Mouse (Mus musculus) megakaryocyte progenitor cell, adult 5-6 weeks (primary cell): ENCODE data around the gene Dstn. TPM values are rescaled to one million over a fixed set of nuclear protein-coding genes. Genes with fewer than 3 reads are reported as not detected.

ENCODE experiments used
- ATAC-seq: replicated peaks from 2 replicates; pipeline ENCODE4 v1.8.0; 2016; ENCODE audit warnings: mild to moderate bottlenecking, moderate TSS enrichment, inconsistent platforms; ENCODE audit not compliant: poor library complexity
- total RNA-seq, 2 experiments: library from RNA; stranded (forward) in 1 of 2; stranded (reverse) in 1 of 2; fragments of 157-497, 149-512 nt in 1 of 2; fragments of 200-1000 nt in 1 of 2; gene quantifications; 2 replicates each; pipeline versions ENCODE4 v1.2.3 to v1.2.4; 2015 to 2017

Gene Dstn
- total RNA-seq (2015) (426 and 508 TPM in 2 replicates), total RNA-seq (2017) (607 and 687 TPM in 2 replicates)

GRCm38 (mm10) chr2:143914760-143915599, at the start of gene Dstn:
Dstn (plus strand) TSS chr2:143915320.
- peak; percentile 67 for ATAC-seq

DNA sequence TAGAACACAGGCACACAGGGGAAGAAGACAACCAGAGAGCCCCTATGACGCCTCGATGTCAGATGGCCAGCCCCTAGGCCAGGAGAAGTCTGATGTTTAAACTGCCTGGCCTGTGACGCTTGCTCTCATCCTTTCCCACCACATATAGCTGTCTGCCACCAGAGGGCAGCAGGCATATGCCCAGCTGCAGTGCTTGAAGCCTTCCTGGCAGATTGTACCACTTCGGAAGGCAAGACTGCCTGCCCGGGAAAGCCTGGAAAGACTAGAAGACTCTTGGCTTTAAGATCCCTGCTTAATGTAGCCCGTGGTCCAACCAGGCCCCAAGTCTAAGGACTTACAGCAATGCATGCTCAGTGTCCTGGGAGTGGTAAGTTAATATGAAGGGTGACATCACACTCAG, 47.8 kb upstream of the Dstn start:
- ATAC-seq, result peak; percentile 94

DNA sequence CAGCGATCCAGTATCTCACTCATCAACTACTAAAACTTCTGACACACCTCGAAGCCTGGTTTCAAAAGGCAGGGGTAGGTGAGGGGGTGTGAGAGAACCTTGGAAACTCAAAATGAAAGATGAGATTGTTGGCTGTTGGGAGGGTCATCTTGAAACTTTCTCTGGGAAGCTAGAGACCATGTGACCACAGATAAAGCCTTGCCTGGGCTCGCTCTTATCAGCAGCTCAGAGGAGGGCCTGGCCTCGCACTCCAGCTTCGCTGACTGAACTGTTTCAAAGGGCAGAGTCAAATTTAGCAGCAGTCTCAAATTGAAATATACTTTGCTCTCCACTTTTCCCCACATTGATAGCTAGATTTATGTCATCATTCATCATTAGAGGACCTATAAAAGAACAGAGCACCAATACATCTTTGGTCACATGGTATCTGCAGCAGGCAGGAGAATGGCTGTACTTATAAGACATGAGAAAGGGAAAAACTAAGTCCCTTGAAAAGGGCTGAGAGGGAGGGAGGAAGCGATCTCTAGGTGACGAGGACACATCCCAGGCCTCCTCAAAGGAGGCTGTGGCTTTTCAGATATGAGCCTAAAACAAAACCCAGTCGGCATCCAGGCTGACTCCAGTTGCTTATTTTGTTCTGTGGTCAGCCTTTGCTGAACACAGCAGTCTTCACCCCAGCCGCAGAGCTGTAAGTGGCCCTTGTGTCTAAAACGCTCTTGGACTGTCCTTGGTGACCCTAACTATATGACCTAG, 44.0 kb upstream of the Dstn start:
- ATAC-seq, result peak; percentile 64

- no peak for ATAC-seq
Observed at GRCm38 (mm10) chr2:143876026-143876425, 39.1 kb upstream of the Dstn start.

DNA sequence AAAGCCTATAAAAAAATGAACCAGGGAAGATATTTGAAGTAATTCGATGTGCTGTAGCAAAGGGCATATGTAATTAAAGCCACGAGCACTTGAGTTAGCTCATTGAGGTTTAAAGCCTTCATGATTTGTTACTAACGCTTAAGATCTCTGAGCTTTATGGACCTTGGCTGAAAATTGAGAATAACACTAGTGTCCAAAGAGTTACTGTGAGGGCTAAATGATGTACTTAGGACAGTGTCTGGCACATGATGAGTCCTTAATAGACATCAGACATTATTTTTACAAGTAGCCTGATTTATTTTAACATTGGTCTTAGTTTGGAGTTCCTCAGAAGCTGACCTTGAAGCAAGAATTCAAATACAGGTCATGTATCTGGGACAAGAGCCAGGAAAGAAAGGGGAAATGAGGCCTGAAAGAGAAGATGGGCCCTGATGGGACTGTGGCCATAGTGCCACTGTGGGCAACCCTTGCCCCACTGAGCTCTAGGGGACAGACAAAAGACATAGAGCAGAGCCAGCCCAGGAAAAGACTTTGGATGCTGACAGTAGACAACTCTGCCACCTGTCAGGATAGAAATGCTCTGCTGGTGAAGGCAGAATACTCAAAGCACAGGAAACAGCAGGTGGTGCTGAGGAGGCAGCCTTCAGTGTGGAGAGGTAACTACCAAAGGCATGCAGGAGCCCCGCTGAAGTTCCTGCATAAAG, 38.0 kb upstream of the Dstn start:
- ATAC-seq, result peak; percentile 79

DNA sequence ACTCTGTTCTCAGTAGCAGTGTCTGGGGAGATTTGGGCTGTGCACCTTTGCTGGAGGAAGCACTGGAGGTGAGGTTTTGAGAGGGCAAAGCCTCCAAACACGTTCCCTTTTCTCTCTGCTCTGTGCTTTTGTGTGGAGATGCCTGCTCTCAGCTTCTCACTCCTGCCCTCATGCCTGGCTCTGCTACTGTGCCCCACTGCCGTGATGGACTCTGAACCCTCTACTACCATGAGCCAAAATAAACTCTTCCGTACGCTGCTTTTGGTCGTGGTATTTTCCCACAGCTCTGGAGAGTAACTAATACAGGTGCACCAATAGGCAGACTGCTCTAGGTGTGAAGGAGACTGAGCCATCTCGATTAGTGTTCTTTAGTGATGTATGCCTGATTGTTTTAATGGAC, 35.8 kb upstream of the Dstn start:
- ATAC-seq, result no peak

GRCm38 (mm10) chr2:143882002-143882401, 33.1 kb upstream of the Dstn start:
- no peak for ATAC-seq

DNA sequence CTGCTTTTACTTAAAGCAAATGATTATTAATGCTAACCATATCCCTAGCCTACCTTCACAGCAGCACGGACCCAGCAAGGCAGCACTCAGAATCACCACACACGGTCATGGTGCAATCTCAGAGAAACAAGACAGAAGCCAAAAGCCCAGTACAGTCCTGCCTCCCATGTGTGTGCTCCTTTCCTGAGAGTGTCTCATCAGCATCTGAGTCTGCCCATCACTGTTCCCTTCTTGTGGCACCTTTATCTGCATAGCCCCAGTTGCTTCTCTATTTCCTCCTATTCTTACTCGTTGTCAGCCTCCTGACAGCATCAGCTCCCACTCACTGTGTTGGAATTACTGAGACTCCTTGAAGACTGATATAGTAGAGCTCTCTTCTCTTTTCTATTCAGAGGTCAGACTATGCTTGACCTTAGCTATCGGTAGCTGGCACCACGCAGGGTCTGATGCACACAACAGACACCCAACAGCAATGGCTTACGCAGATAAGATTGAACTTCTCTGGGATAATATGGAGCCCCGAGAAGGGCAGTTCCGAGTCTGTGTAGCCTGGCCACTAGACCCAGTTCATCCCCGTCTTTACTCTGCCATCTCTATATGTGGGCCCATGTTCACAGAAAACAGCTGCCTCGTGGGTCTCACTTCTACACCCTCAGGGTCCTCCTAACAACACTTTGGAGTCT, 32.4 kb upstream of the Dstn start:
- ATAC-seq, result peak; percentile 17; the same call in 1 of the 2 replicates

- ATAC-seq, result peak; percentile 59
Observed at GRCm38 (mm10) chr2:143889131-143889859, 25.8 kb upstream of the Dstn start.

- no peak; the same call in none of the 2 replicates for ATAC-seq
Observed at GRCm38 (mm10) chr2:143889860-143890433, 25.2 kb upstream of the Dstn start.

DNA sequence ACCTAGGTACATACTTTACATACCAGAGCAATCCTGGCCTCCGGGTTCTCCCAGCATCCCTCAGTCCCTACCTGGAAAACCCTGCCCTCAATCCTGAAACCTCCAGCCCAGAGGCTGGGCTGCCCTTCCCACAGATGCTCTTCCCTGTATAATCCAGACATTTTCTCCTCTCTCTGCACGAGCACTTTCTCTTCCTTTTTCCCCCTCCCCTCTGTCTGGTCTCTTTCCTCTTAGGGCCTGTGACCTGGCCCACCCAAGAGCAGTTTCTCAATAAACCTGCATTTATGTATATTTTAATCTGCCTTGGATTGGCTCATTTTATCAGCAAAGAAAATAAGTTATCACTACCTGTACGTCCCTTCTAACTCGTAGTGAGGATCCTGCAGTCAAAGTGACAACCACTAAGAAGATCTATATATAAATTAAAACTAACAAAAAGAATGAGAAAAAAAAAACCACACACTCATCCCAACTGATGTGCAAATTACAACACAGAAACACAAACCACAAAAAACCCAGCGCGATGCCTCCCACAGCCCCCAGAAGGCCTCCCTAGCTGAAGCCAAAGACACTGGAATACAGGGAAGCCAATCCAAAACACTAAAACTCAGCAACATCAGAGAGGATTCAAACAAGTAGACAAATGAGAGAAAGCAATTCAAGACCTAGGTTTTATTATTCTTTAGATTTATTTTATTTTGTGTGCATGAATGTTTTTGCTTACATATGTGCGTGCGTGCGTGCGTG, 23.6 kb upstream of the Dstn start:
- peak; percentile 50 for ATAC-seq

DNA sequence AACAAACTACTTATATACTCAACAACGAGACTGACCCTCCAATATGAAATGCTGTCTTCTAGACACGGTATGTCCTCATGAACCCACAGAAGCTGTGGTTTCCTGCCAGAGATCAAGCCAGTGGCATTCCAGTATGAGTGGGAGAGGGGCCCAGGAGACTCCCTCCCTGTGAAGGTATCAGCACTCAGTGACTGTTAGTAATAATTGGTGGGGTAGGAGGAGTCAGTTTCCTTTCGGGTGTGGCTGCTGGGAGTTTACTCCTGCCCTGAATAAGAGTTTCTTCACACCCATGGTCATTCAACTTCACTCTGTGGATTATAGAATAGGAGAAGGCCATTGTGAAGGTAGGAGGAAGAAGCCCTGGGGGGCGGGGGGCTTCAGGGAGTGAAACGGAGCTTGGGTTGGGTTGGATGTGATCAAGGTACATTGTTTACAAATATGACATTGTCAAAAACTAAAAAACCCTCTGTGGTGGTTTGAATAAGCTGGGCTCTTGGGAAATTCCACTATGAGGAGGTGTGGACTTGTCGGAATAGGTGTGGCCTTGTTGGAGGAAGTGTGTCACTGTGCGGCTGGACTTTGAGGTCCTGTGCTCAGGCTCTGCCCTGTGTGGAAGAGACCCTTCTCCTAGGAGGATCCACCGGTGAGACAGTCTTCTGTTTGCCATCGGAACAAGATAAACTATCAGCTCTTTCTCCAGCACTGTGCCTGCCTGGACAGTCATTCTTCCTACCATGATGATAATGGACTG, 15.5 kb upstream of the Dstn start:
- ATAC-seq, result peak; percentile 63

DNA sequence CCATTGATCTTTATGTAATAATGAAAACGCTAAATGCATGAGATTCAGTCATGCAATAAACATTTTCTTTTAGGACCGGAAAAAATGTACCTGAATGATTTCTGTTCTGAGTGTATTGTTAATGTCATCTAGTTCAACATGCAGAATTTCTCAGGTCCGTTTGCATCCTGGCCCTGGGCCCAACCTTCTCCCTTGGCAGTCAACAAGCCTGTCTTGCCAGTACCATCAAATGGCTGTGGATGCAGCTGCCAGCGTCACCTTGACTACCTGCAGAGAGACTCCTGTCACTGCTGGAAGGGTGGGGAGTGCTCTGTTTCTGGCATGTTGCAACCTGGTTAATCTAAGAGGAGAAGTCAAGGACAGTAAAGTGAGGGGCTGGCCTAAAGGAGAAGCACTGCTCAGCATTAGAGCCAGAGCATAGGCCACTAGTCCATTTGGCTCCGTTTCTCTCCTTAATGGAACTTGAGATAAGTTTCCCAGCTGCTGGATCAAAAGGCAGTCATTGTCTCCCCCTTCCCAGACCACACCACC, 14.2 kb upstream of the Dstn start:
- 0 out of 2 replicates have a peak, but pooled peaks have one; percentile 19 for ATAC-seq

DNA sequence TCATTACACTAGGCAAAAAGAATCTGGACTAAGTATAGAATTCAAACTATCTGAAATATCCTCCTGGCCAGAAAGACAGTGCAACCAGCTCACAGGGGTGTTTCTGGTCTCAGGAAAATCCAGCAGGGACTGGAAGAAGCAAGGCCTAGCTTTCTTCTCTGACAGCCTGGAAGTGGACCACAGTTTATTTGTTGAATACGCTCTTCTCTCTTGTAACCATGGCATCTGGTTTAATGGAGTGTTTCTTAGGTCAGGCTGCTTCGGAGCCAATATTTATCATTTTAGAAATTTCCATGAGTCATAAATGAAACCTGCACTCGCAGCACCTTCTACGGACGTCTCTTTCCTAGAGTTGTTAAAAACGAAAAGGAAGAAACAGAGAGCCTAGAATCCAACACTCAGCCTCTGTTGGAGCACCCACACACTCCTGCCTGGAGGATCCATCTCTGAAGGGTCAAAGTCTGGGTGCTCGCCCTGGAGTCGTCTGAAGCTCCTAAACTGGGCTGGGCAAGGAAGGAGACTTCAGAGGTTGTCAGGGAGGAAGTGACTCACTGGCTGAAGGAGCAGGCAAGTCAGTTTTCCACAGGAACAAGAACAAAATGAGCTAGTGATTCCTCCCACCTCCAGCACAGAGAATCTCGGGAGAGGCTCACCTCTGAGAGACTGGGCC, 11.6 kb upstream of the Dstn start:
- ATAC-seq, result peak; percentile 28; the same call in 1 of the 2 replicates

GRCm38 (mm10) chr2:143904896-143905295, 10.2 kb upstream of the Dstn start:
- ATAC-seq, result no peak

GRCm38 (mm10) chr2:143909230-143909629, 5.9 kb upstream of the Dstn start:
- ATAC-seq, result no peak

- no peak for ATAC-seq
Observed at GRCm38 (mm10) chr2:143912199-143912598, 2.9 kb upstream of the Dstn start.
